Mouse (Mus musculus) MEL (cell line): ENCODE measurements around the gene Lmo1. TPM values are rescaled to one million over a fixed set of nuclear protein-coding genes. Genes with fewer than 3 reads are reported as not detected.

Experiments
- DNase-seq: peaks from one replicate; pipeline ENCODE4 v3.0.0; 2011; ENCODE audit warnings: low read depth, low spot score
- H3K27ac ChIP-seq: 2 replicates; pipeline ENCODE4 v1.5.1; 2012; ENCODE audit warnings: low read depth, mild to moderate bottlenecking, control low read depth, low read length, moderate library complexity; ENCODE audit not compliant: control insufficient read depth
- H3K27me3 ChIP-seq, 2 experiments: fragments of 150-350 bp in 1 of 2; sonication (generic) in 1 of 2; 2 replicates each; pipeline ENCODE4 v1.6.1; 2012; ENCODE audit warnings: low read length in 2 of 2, mild to moderate bottlenecking in 2 of 2, improper control_type of control experiment in 1 of 2, moderate library complexity in 1 of 2; ENCODE audit not compliant: insufficient read depth in 2 of 2, control insufficient read depth in 1 of 2
- H3K36me3 ChIP-seq, 2 experiments: 2 replicates each; pipeline ENCODE4 v1.6.1; 2012 to 2014; ENCODE audit warnings: low read length in 2 of 2, improper control_type of control experiment in 1 of 2, inconsistent platforms in 1 of 2, mild to moderate bottlenecking in 1 of 2; ENCODE audit not compliant: insufficient read depth in 2 of 2, control insufficient read depth in 1 of 2
- H3K4me1 ChIP-seq, 2 experiments: fragments of 150-350 bp in 1 of 2; sonication (generic) in 1 of 2; 2 replicates each; pipeline ENCODE4 v1.6.1; 2012; ENCODE audit warnings: low read length in 2 of 2, improper control_type of control experiment in 1 of 2, mild to moderate bottlenecking in 1 of 2; ENCODE audit not compliant: insufficient read depth in 2 of 2, control insufficient read depth in 1 of 2
- H3K4me3 ChIP-seq, 2 experiments: fragments of 150-350 bp in 1 of 2; sonication (generic) in 1 of 2; 2 replicates each; pipeline ENCODE4 v1.5.1; 2012; ENCODE audit warnings: low read depth in 2 of 2, low read length in 2 of 2, mild to moderate bottlenecking in 2 of 2, moderate library complexity in 2 of 2, control low read depth in 1 of 2, improper control_type of control experiment in 1 of 2; ENCODE audit not compliant: control insufficient read depth in 1 of 2, insufficient read depth in 1 of 2
- H3K79me2 ChIP-seq: 2 replicates; pipeline ENCODE4 v1.6.1; 2012; ENCODE audit warnings: mild to moderate bottlenecking, low read length, moderate library complexity; ENCODE audit not compliant: control insufficient read depth, poor library complexity, insufficient read depth
- H3K9ac ChIP-seq: 2 replicates; pipeline ENCODE4 v1.6.1; 2012; ENCODE audit warnings: low read depth, mild to moderate bottlenecking, control low read depth, low read length, moderate library complexity; ENCODE audit not compliant: control insufficient read depth, poor library complexity, severe bottlenecking
- H3K9me3 ChIP-seq: fragments of 150-350 bp; sonication (generic); replicated peaks from 2 replicates; pipeline ENCODE4 v1.6.1; 2012; ENCODE audit warnings: mild to moderate bottlenecking, low read length, improper control_type of control experiment, moderate library complexity; ENCODE audit not compliant: insufficient read depth
- CHD1 ChIP-seq: IDR thresholded peaks from 2 replicates; pipeline ENCODE4 v1.6.1; 2012; ENCODE audit warnings: low read depth, mild to moderate bottlenecking, inconsistent platforms, low read length, improper control_type of control experiment
- CHD2 ChIP-seq: IDR thresholded peaks from 2 replicates; pipeline ENCODE4 v1.6.1; 2011; ENCODE audit warnings: low read length, improper control_type of control experiment
- CTCF ChIP-seq, 3 experiments: IDR thresholded peaks in 2 of 3; conservative IDR thresholded peaks in 1 of 3; 2 replicates each; pipeline ENCODE4 v1.5.1; 2011 to 2012; ENCODE audit warnings: low read length in 3 of 3, low read depth in 2 of 3, mild to moderate bottlenecking in 2 of 3, improper control_type of control experiment in 1 of 3, inconsistent platforms in 1 of 3, mixed read lengths in 1 of 3, moderate library complexity in 1 of 3; ENCODE audit not compliant: control insufficient read depth in 1 of 3, insufficient read depth in 1 of 3, poor library complexity in 1 of 3, severe bottlenecking in 1 of 3
- E2F4 ChIP-seq: IDR thresholded peaks from 2 replicates; pipeline ENCODE4 v1.6.1; 2011; ENCODE audit warnings: low read depth, low read length, improper control_type of control experiment, borderline replicate concordance
- ELF1 ChIP-seq: IDR thresholded peaks from 2 replicates; pipeline ENCODE4 v1.6.1; 2014; ENCODE audit warnings: low read depth, mild to moderate bottlenecking, inconsistent platforms, low read length, improper control_type of control experiment, moderate library complexity
- EP300 ChIP-seq, 2 experiments: IDR thresholded peaks; 2 replicates each; pipeline ENCODE4 v1.6.1; 2011; ENCODE audit warnings: improper control_type of control experiment in 2 of 2, low read length in 2 of 2, low read depth in 1 of 2, mild to moderate bottlenecking in 1 of 2
- ETS1 ChIP-seq: IDR thresholded peaks from 2 replicates; pipeline ENCODE4 v1.6.1; 2012; ENCODE audit warnings: low read depth, mild to moderate bottlenecking, inconsistent platforms, low read length, improper control_type of control experiment, moderate library complexity
- GABPA ChIP-seq: IDR thresholded peaks from 2 replicates; pipeline ENCODE4 v1.6.1; 2012; ENCODE audit warnings: low read depth, mild to moderate bottlenecking, inconsistent platforms, low read length, improper control_type of control experiment, moderate library complexity
- GATA1 ChIP-seq: IDR thresholded peaks from 2 replicates; pipeline ENCODE4 v1.6.1; 2011; ENCODE audit warnings: low read depth, low read length, improper control_type of control experiment
- NELFE ChIP-seq: IDR thresholded peaks from 2 replicates; pipeline ENCODE4 v1.6.1; 2011; ENCODE audit warnings: low read depth, low read length, improper control_type of control experiment
- POLR2AphosphoS2 ChIP-seq: IDR thresholded peaks from 2 replicates; pipeline ENCODE4 v1.6.1; 2011; ENCODE audit warnings: low read length, improper control_type of control experiment
- POLR2AphosphoS5 ChIP-seq: IDR thresholded peaks from 2 replicates; pipeline ENCODE4 v1.6.1; 2012; ENCODE audit warnings: low read depth, borderline replicate concordance, mild to moderate bottlenecking, inconsistent platforms, low read length, moderate library complexity, mixed read lengths
- RAD21 ChIP-seq: IDR thresholded peaks from 2 replicates; pipeline ENCODE4 v1.6.1; 2011; ENCODE audit warnings: mild to moderate bottlenecking, low read depth, low read length, improper control_type of control experiment
- RCOR1 ChIP-seq: IDR thresholded peaks from 2 replicates; pipeline ENCODE4 v1.6.1; 2012; ENCODE audit warnings: low read depth, mild to moderate bottlenecking, inconsistent platforms, low read length, improper control_type of control experiment
- SMC3 ChIP-seq: IDR thresholded peaks from 2 replicates; pipeline ENCODE4 v1.6.1; 2011; ENCODE audit warnings: low read depth, low read length, improper control_type of control experiment
- TAL1 ChIP-seq: IDR thresholded peaks from 2 replicates; pipeline ENCODE4 v1.6.1; 2012; ENCODE audit warnings: mild to moderate bottlenecking, inconsistent platforms, low read length, moderate library complexity, mixed read lengths
- TCF12 ChIP-seq: IDR thresholded peaks from 2 replicates; pipeline ENCODE4 v1.6.1; 2014; ENCODE audit warnings: low read depth, mild to moderate bottlenecking, inconsistent platforms, low read length, improper control_type of control experiment, moderate library complexity
- UBTF ChIP-seq: IDR thresholded peaks from 2 replicates; pipeline ENCODE4 v1.6.1; 2012; ENCODE audit warnings: low read depth, mild to moderate bottlenecking, inconsistent platforms, low read length, improper control_type of control experiment, moderate library complexity, borderline replicate concordance; ENCODE audit not compliant: insufficient read depth
- USF2 ChIP-seq, 2 experiments: IDR thresholded peaks; 2 replicates each; pipeline ENCODE4 v1.6.1; 2011 to 2012; ENCODE audit warnings: improper control_type of control experiment in 2 of 2, low read length in 2 of 2, borderline replicate concordance in 1 of 2, inconsistent platforms in 1 of 2, low read depth in 1 of 2, mild to moderate bottlenecking in 1 of 2; ENCODE audit not compliant: insufficient read depth in 1 of 2
- ZMIZ1 ChIP-seq: IDR thresholded peaks from 2 replicates; pipeline ENCODE4 v1.6.1; 2012; ENCODE audit warnings: low read depth, mild to moderate bottlenecking, inconsistent platforms, low read length, improper control_type of control experiment, moderate library complexity
- ZNF384 ChIP-seq: IDR thresholded peaks from 2 replicates; pipeline ENCODE4 v1.6.1; 2012; ENCODE audit warnings: low read depth, mild to moderate bottlenecking, inconsistent platforms, low read length, improper control_type of control experiment
- polyA plus RNA-seq, 2 experiments: library from polyadenylated mRNA; stranded (reverse) in 1 of 2; unstranded in 1 of 2; fragments of >175 nt in 1 of 2; fragments of >200 nt in 1 of 2; gene quantifications; 2 replicates each; pipeline versions ENCODE4 v1.2.1 to v1.2.4; 2012; ENCODE audit warnings: low replicate concordance in 2 of 2, low read depth in 1 of 2; ENCODE audit not compliant: insufficient read length in 2 of 2, insufficient read depth in 1 of 2, missing spikeins in 1 of 2
- total RNA-seq: library from RNA; depleted of rRNA; stranded (reverse); fragments of 300-350 nt; gene quantifications from 2 replicates; pipeline ENCODE4 v1.2.3, GENCODE M21; 2012

Lmo1 gene
- total and polyA plus RNA-seq, 3 experiments = not detected

DNA sequence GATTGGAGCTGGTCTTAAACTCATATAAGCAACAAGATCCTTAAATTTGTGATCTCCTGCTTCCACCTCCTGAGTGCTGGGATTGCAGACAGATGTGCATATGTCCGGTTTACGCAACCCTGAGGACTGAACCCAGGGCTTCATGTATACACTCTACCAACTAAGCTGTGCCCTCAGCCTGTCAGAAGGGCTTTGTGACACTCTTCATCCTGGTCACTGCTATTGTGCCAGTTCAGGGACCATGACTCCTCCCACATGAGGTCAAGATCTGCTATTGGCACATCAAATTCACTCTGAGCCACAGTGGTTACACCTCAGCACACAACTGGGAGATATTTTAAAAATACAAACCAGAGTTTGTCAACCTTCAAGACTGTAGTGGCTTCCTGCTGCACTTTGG, 11.0 kb upstream of the Lmo1 start:
- no peak overlapping the region for H3K9ac ChIP-seq
- no peaks in the 10 kb centered on the region for H3K79me2 ChIP-seq
- H3K27ac ChIP-seq = no peak overlapping the region
- H3K9me3 ChIP-seq = no peaks in the 10 kb centered on the region
- no peaks in the 10 kb centered on the region for H3K4me1 ChIP-seq
- H3K36me3 ChIP-seq = no peaks in the 10 kb centered on the region
- H3K4me3 ChIP-seq = no peak overlapping the region
- no peak for DNase-seq
- TF ChIP-seq POLR2AphosphoS2 = no peak
- no peak for TF ChIP-seq RCOR1
- TF ChIP-seq POLR2AphosphoS5 = no peak
- no peak for TF ChIP-seq TAL1
- TF ChIP-seq EP300 (IDR thresholded peaks at IDR 0.05; ENCODE audit: low read depth in 1 of 2, low read length in 2 of 2) = no peak
- no peak for TF ChIP-seq ETS1
- TF ChIP-seq ELF1 = no peak
- no peak for TF ChIP-seq ZMIZ1
- no peak for TF ChIP-seq CTCF (IDR thresholded peaks at IDR 0.05 in 2 of 3, conservative IDR thresholded peaks at IDR 0.05 in 1 of 3; ENCODE audit: control insufficient read depth in 1 of 3, insufficient read depth in 1 of 3, low read depth in 2 of 3, low read length in 3 of 3, poor library complexity in 1 of 3, severe bottlenecking in 1 of 3)
- no peak for TF ChIP-seq CHD2
- TF ChIP-seq USF2 (IDR thresholded peaks at IDR 0.05; ENCODE audit: borderline replicate concordance in 1 of 2, insufficient read depth in 1 of 2, low read depth in 1 of 2, low read length in 2 of 2) = no peak
- no peak for TF ChIP-seq GATA1
- TF ChIP-seq CHD1 = no peak
- TF ChIP-seq RAD21 = no peak
- TF ChIP-seq NELFE = no peak
- TF ChIP-seq SMC3 = no peak
- TF ChIP-seq TCF12 = no peak
- TF ChIP-seq GABPA = no peak
- no peak for TF ChIP-seq ZNF384
- no peaks in the 10 kb centered on the region for H3K27me3 ChIP-seq

DNA sequence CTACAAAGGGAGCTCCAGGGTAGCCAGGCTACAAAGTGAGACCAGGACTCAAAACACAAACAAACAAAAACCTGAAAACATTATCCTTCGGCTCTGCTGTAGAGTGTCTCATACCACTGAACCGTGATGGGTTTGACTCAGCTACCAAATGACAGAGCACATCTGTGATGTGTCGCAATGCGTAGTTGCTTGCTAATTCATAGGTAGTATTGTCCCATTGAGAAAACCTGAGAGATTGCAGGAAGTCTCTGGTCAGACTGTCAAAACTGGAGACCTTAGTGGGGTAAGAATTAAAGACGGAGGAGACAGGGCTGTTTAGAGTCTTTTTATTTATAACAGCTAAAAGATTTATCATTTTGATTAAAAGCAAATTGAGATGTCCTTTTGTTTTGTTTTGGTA, 10.6 kb upstream of the Lmo1 start:
- no peaks in the 10 kb centered on the region for H3K9me3 ChIP-seq
- no peak overlapping the region for H3K27ac ChIP-seq
- no peak overlapping the region for H3K9ac ChIP-seq
- H3K4me1 ChIP-seq = no peaks in the 10 kb centered on the region
- H3K36me3 ChIP-seq = no peaks in the 10 kb centered on the region
- no peaks in the 10 kb centered on the region for H3K79me2 ChIP-seq
- DNase-seq = no peak
- no peak overlapping the region for H3K4me3 ChIP-seq
- TF ChIP-seq USF2 (IDR thresholded peaks at IDR 0.05; ENCODE audit: borderline replicate concordance in 1 of 2, insufficient read depth in 1 of 2, low read depth in 1 of 2, low read length in 2 of 2) (no peak), UBTF (no peak), GATA1 (no peak), E2F4 (no peak)
- TF ChIP-seq, all 39 proteins: peak for 0
- no peaks in the 10 kb centered on the region for H3K27me3 ChIP-seq
